Mouse (Mus musculus): ENCODE measurements around the gene Mast3. TPM values are rescaled to one million over a fixed set of nuclear protein-coding genes. Genes with fewer than 3 reads are reported as not detected.

The Mast3 gene
- polyA plus RNA-seq, 1 experiment from 2014 or later = 15.8 TPM

GRCm38 (mm10) chr8:70787941-70788667 lies 16.8 kb downstream of the Mast3 start:
- peaks cover 27% of the 10 kb centered on the region for H3K4me1 ChIP-seq (replicated peaks)
- peaks cover 64% of the 10 kb centered on the region for H3K36me3 ChIP-seq
- WGBS = 13% methylated on average over 30 of the region's 30 CpGs
- peaks cover 9% of the 10 kb centered on the region; the same call in 1 of the 2 replicates for H3K27me3 ChIP-seq
- 0 out of 2 replicates have a peak overlapping the region, but pooled peaks have one; percentile 20 for H3K4me2 ChIP-seq
- no peak overlapping the region for H3K27ac ChIP-seq (replicated peaks)
- H3K9me3 ChIP-seq = no peaks in the 10 kb centered on the region
- no peak for ATAC-seq (ENCODE audit: low read depth)
- H3K4me3 ChIP-seq = peak overlapping the region; percentile 5; the same call in 1 of the 2 replicates
- H3K9ac ChIP-seq = 0 out of 2 replicates have a peak overlapping the region, but pooled peaks have one; percentile 22

GRCm38 (mm10) chr8:70787051-70787445 lies 17.8 kb downstream of the Mast3 start:
- ATAC-seq (ENCODE audit: low read depth) = no peak
- 87% methylated on average over 3 of the region's 3 CpGs for WGBS
- peaks cover 72% of the 10 kb centered on the region for H3K36me3 ChIP-seq

GRCm38 (mm10) chr8:70786291-70787050 lies 18.4 kb downstream of the Mast3 start:
- ATAC-seq (ENCODE audit: low read depth) = no peak
- no peak overlapping the region for H3K9ac ChIP-seq
- H3K36me3 ChIP-seq = peaks cover 78% of the 10 kb centered on the region
- H3K4me2 ChIP-seq = no peak overlapping the region
- H3K27me3 ChIP-seq = peaks cover 9% of the 10 kb centered on the region; the same call in 1 of the 2 replicates
- 83% methylated on average over 25 of the region's 25 CpGs for WGBS
- H3K4me1 ChIP-seq (replicated peaks) = peaks cover 13% of the 10 kb centered on the region
- no peaks in the 10 kb centered on the region for H3K9me3 ChIP-seq
- no peak overlapping the region for H3K4me3 ChIP-seq
- no peak overlapping the region for H3K27ac ChIP-seq (replicated peaks)

More at GRCm38 (mm10) chr8:70787051-70787445, 17.8 kb downstream of the Mast3 start:
- Histone ChIP-seq H3K27ac (replicated peaks) (no peak overlapping the region), H3K27me3 (peaks cover 9% of the 10 kb centered on the region; the same call in 1 of the 2 replicates), H3K4me1 (replicated peaks) (peaks cover 19% of the 10 kb centered on the region), H3K4me2 (no peak overlapping the region), H3K4me3 (no peak overlapping the region), H3K9ac (no peak overlapping the region), H3K9me3 (no peaks in the 10 kb centered on the region)

GRCm38 (mm10) chr8:70780093-70780492 lies 24.8 kb downstream of the Mast3 start:
- H3K4me1 ChIP-seq (replicated peaks) = peaks cover 23% of the 10 kb centered on the region
- WGBS = 83% methylated on average over 11 of the region's 11 CpGs
- H3K9me3 ChIP-seq = no peaks in the 10 kb centered on the region
- H3K27ac ChIP-seq (replicated peaks) = no peak overlapping the region
- H3K4me3 ChIP-seq = no peak overlapping the region
- ATAC-seq (ENCODE audit: low read depth) = no peak
- H3K9ac ChIP-seq = no peak overlapping the region
- H3K4me2 ChIP-seq = no peak overlapping the region
- H3K27me3 ChIP-seq = no peaks in the 10 kb centered on the region
- peaks cover 65% of the 10 kb centered on the region for H3K36me3 ChIP-seq

- Histone ChIP-seq H3K4me1 (replicated peaks) (peaks cover 49% of the 10 kb centered on the region), H3K36me3 (peaks cover 66% of the 10 kb centered on the region), H3K27ac (replicated peaks) (peak within 1 kb of the TSS; percentile 97), H3K27me3 (no peaks in the 10 kb centered on the region), H3K9ac (peak within 1 kb of the TSS; percentile 94), H3K4me2 (peak within 1 kb of the TSS; percentile 93), H3K4me3 (peak within 1 kb of the TSS; percentile 85), H3K9me3 (no peaks in the 10 kb centered on the region)
- ATAC-seq (ENCODE audit: low read depth) = peak; percentile 93
- WGBS = under 1% methylated on average over 94 of the region's 94 CpGs
These were observed 28.1 kb downstream of the Mast3 start, which contains the start of gene Pik3r2 for GRCm38 (mm10) chr8:70776496-70777444. Gene Pik3r2, minus strand, starts transcription at chr8:70776713.

GRCm38 (mm10) chr8:70775851-70776495 lies 28.9 kb downstream of the Mast3 start:
- Histone ChIP-seq H3K9me3 (no peaks in the 10 kb centered on the region), H3K4me3 (peak overlapping the region; percentile 85), H3K27me3 (no peaks in the 10 kb centered on the region), H3K36me3 (peaks cover 66% of the 10 kb centered on the region), H3K4me1 (replicated peaks) (peaks cover 49% of the 10 kb centered on the region), H3K4me2 (peak overlapping the region; percentile 93), H3K27ac (replicated peaks) (peak overlapping the region; percentile 97), H3K9ac (peak overlapping the region; percentile 94)
- no peak; the same call in 1 of the 2 replicates for ATAC-seq (ENCODE audit: low read depth)
- 2% methylated on average over 34 of the region's 34 CpGs for WGBS

- Histone ChIP-seq H3K9ac (peak overlapping the region; percentile 94), H3K27me3 (no peaks in the 10 kb centered on the region), H3K4me2 (peak overlapping the region; percentile 93), H3K27ac (replicated peaks) (no peak overlapping the region), H3K4me1 (replicated peaks) (peaks cover 49% of the 10 kb centered on the region), H3K9me3 (no peaks in the 10 kb centered on the region), H3K36me3 (peaks cover 66% of the 10 kb centered on the region), H3K4me3 (peak overlapping the region; percentile 85)
- ATAC-seq (ENCODE audit: low read depth) = no peak
- WGBS = 82% methylated on average over 5 of the region's 5 CpGs
These were observed 29.6 kb downstream of the Mast3 start for GRCm38 (mm10) chr8:70775227-70775626.

GRCm38 (mm10) chr8:70774740-70775139 lies 30.1 kb downstream of the Mast3 start:
- peaks cover 66% of the 10 kb centered on the region for H3K36me3 ChIP-seq
- no peak for ATAC-seq (ENCODE audit: low read depth)
- peak overlapping the region; percentile 85 for H3K4me3 ChIP-seq
- H3K27me3 ChIP-seq = no peaks in the 10 kb centered on the region
- 91% methylated on average over 18 of the region's 18 CpGs for WGBS
- H3K4me1 ChIP-seq (replicated peaks) = peaks cover 52% of the 10 kb centered on the region
- peak overlapping the region; percentile 93 for H3K4me2 ChIP-seq
- H3K27ac ChIP-seq (replicated peaks) = peak overlapping the region; percentile 77
- peak overlapping the region; percentile 94 for H3K9ac ChIP-seq
- H3K9me3 ChIP-seq = no peaks in the 10 kb centered on the region

- 0 out of 2 replicates have a peak overlapping the region, but pooled peaks have one; percentile 85 for H3K4me3 ChIP-seq
- peak overlapping the region; percentile 77 for H3K27ac ChIP-seq (replicated peaks)
- H3K9ac ChIP-seq = peak overlapping the region; percentile 94
- peaks cover 55% of the 10 kb centered on the region for H3K4me1 ChIP-seq (replicated peaks)
- WGBS = 56% methylated on average over 9 of the region's 9 CpGs
- peak overlapping the region; percentile 93 for H3K4me2 ChIP-seq
- peaks cover 64% of the 10 kb centered on the region for H3K36me3 ChIP-seq
- H3K9me3 ChIP-seq = no peaks in the 10 kb centered on the region
- no peak for ATAC-seq (ENCODE audit: low read depth)
- no peaks in the 10 kb centered on the region for H3K27me3 ChIP-seq
These were observed 31.0 kb downstream of the Mast3 start for GRCm38 (mm10) chr8:70773833-70774232.

- peaks cover 64% of the 10 kb centered on the region for H3K36me3 ChIP-seq
- no peaks in the 10 kb centered on the region for H3K9me3 ChIP-seq
- peak overlapping the region; percentile 77 for H3K27ac ChIP-seq (replicated peaks)
- no peaks in the 10 kb centered on the region for H3K27me3 ChIP-seq
- ATAC-seq (ENCODE audit: low read depth) = no peak
- H3K9ac ChIP-seq = peak overlapping the region; percentile 94
- H3K4me2 ChIP-seq = peak overlapping the region; percentile 93
- 81% methylated on average over 5 of the region's 5 CpGs for WGBS
- no peak overlapping the region; the same call in 1 of the 2 replicates for H3K4me3 ChIP-seq
- peaks cover 52% of the 10 kb centered on the region for H3K4me1 ChIP-seq (replicated peaks)
These were observed 31.4 kb downstream of the Mast3 start for GRCm38 (mm10) chr8:70773410-70773809.

GRCm38 (mm10) chr8:70772890-70773289 lies 32.0 kb downstream of the Mast3 start:
- 91% methylated on average over 9 of the region's 9 CpGs for WGBS
- ATAC-seq (ENCODE audit: low read depth) = no peak
- Histone ChIP-seq H3K4me2 (no peak overlapping the region), H3K36me3 (peaks cover 67% of the 10 kb centered on the region), H3K4me3 (no peak overlapping the region), H3K27me3 (no peaks in the 10 kb centered on the region), H3K4me1 (replicated peaks) (peaks cover 46% of the 10 kb centered on the region), H3K27ac (replicated peaks) (peak overlapping the region; percentile 77), H3K9me3 (no peaks in the 10 kb centered on the region), H3K9ac (peak overlapping the region; percentile 94; the same call in 1 of the 2 replicates)

Data from neural tube, embryonic 13.5 days (tissue).